In genomic region chr7:5015118-5016001, GRCm38 (mm10) we compare ENCODE assay signal across 8 mouse cellular contexts. TPM values are rescaled to one million over a fixed set of nuclear protein-coding genes. Genes with fewer than 3 reads are reported as not detected.
DNase-seq lines count a peak whose midpoint lies in the region; ATAC-seq lines count a peak whose summit lies in the region.

TSS of gene Gm44973 (plus strand) at chr7:5015496.

- intact Hi-C loops in left cerebral cortex, postnatal 10 days (cut with DNase I): no loop called here

- peaks cover 30% of the 10 kb centered on the region for H3K36me3 ChIP-seq in intestine, embryonic 14.5 days (ENCODE audit: control insufficient read depth, insufficient read depth, low read length)

- peak within 1 kb of the TSS; percentile 64 for H3K4me3 ChIP-seq in intestine, embryonic 14.5 days (ENCODE audit: low read depth, low read length)

- peaks cover 11% of the 10 kb centered on the region; the same call in 1 of the 2 replicates for H3K4me1 ChIP-seq in intestine, embryonic 14.5 days (replicated peaks; ENCODE audit: control insufficient read depth, insufficient read depth, low read length)

- under 1% methylated on average over 52 of the region's 76 CpGs for WGBS in intestine, embryonic 14.5 days

- DNase-seq in adrenal gland, adult 8-10 months: peak; percentile 89
- DNase-seq in embryo, embryonic 11.5 days (ENCODE audit: low read depth, low spot score): peak; percentile 94
- DNase-seq in gastrocnemius, postnatal 25 days: peak; percentile 97
- peak; percentile 97 for DNase-seq in intestine, embryonic 14.5 days (ENCODE audit: low spot score)
- peak; percentile 89 to 99 for DNase-seq in left cerebral cortex, postnatal 10 days (ENCODE audit: extremely low spot score in 1 of 2, low spot score in 2 of 2)
- DNase-seq in right cerebral cortex, postnatal 14 days: peak; percentile 92
- DNase-seq in urinary bladder, postnatal 25 days (ENCODE audit: low spot score): peak; percentile 89

- ATAC-seq in intestine, embryonic 14.5 days (replicated peaks; ENCODE audit: low FRiP score, low TSS enrichment, low read depth): peak; percentile 75
- ATAC-seq in megakaryocyte progenitor cell, adult 5-6 weeks (replicated peaks; ENCODE audit: poor library complexity): peak; percentile 55

- H3K27me3 ChIP-seq in intestine, embryonic 14.5 days (replicated peaks; ENCODE audit: control insufficient read depth, insufficient read depth, low read length): no peaks in the 10 kb centered on the region

- peaks cover 2% of the 10 kb centered on the region; the same call in 1 of the 2 replicates for H3K9me3 ChIP-seq in intestine, embryonic 14.5 days (ENCODE audit: control insufficient read depth, low read length)

- H3K27ac ChIP-seq in intestine, embryonic 14.5 days (ENCODE audit: low read depth): peak within 1 kb of the TSS; percentile 98

- H3K9ac ChIP-seq in intestine, embryonic 14.5 days (ENCODE audit: low read length): peak within 1 kb of the TSS; percentile 80

- peak within 1 kb of the TSS; percentile 63 for H3K4me2 ChIP-seq in intestine, embryonic 14.5 days (ENCODE audit: low read length)

RNA-seq across cellular contexts. Expression of gene Gm44973, which starts in this region (rescaled TPM):
- total RNA-seq in adrenal gland, adult 8-10 months (2022): 1 to 10 TPM in 1 of 4 experiments, not detected in 3; 1.5 TPM
- total RNA-seq in gastrocnemius, postnatal 25 days (2021): not detected
- polyA plus RNA-seq in intestine, embryonic 14.5 days (2014; fragmentation: Nextera tagmentation; extraction: Ambion mirVana): 1.0 and 2.0 TPM in 2 replicates
- total RNA-seq in left cerebral cortex, postnatal 10 days (2021): not detected
- 1.9 and 4.6 TPM in 2 replicates for total RNA-seq in megakaryocyte progenitor cell, adult 5-6 weeks (2015)
- total RNA-seq in megakaryocyte progenitor cell, adult 5-6 weeks (2017): not detected in 2 replicates

Comparison
In these comparisons a context has a peak if more than half of its experiments do, and no peak if none do; other contexts are left out.
1. Peak in every context shown above with its lines: DNase-seq, ATAC-seq, H3K4me3 ChIP-seq and H3K27ac ChIP-seq.
2. Peak in DNase-seq in gastrocnemius, postnatal 25 days; RNA of the gene not detected or under 1 TPM.
3. Peak in DNase-seq in left cerebral cortex, postnatal 10 days; RNA of the gene not detected or under 1 TPM.